Mouse (Mus musculus): ENCODE measurements around the gene Gm1979. TPM values are rescaled to one million over a fixed set of nuclear protein-coding genes. Genes with fewer than 3 reads are reported as not detected.

The Gm1979 gene
- not detected in 2 replicates for polyA plus RNA-seq (2012; ENCODE audit: low replicate concordance)

DNA sequence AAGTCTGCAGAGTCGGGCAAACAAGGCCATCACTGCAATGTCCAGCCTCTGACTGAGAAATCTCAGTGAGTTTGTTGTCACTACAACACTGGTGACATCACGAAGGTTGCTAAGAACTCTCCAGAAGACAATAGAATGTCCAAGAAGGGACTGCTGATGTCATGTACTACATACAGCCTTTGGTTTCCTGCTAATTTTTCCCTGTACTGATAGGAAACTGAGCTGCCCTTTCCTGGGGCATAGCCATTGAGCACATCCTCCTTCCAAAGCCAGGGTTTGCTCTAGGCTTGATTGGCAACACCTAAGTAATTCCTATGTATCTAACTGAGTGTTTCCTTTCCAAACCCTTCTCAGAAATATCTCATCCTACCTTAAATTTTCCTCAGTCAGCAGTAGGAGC is at the start of gene Gm1979:
Gm1979 (minus strand) TSS at position 101 of the 400 bp plus-strand sequence.

DNA sequence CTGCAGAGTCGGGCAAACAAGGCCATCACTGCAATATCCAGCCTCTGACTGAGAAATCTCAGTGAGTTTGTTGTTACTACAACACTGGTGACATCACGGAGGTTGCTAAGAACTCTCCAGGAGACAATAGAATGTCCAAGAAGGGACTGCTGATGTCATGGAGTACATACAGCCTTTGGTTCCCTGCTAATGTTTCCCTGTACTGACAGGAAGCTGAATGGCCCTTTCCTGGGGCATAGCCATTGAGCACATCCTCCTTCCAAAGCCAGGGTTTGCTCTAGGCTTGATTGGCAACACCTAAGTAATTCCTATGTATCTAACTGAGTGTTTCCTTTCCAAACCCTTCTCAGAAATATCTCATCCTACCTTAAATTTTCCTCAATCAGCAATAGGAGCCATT is 34.9 kb upstream of the Gm1979 start, which contains the start of gene Speer4a:
Speer4a (minus strand) TSS at position 101 of the 400 bp plus-strand sequence.

DNA sequence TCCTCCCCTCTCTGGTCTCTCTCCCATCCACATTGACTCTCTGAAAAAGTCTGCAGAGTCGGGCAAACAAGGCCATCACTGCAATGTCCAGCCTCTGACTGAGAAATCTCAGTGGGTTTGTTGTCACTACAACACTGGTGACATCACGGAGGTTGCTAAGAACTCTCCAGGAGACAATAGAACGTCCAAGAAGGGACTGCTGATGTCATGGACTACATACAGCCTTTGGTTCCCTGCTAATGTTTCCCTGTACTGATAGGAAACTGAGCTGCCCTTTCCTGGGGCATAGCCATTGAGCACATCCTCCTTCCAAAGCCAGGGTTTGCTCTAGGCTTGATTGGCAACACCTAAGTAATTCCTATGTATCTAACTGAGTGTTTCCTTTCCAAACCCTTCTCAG is 18.2 kb upstream of the Gm1979 start, which contains the start of gene Gm5862:
Gm5862 (minus strand) TSS at position 101 of the 400 bp plus-strand sequence.

DNA sequence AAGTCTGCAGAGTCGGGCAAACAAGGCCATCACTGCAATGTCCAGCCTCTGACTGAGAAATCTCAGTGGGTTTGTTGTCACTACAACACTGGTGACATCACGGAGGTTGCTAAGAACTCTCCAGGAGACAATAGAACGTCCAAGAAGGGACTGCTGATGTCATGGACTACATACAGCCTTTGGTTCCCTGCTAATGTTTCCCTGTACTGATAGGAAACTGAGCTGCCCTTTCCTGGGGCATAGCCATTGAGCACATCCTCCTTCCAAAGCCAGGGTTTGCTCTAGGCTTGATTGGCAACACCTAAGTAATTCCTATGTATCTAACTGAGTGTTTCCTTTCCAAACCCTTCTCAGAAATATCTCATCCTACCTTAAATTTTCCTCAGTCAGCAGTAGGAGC is 16.0 kb downstream of the Gm1979 start, which contains the start of gene Gm21698:
Gm21698 (minus strand) TSS at position 101 of the 400 bp plus-strand sequence.

DNA sequence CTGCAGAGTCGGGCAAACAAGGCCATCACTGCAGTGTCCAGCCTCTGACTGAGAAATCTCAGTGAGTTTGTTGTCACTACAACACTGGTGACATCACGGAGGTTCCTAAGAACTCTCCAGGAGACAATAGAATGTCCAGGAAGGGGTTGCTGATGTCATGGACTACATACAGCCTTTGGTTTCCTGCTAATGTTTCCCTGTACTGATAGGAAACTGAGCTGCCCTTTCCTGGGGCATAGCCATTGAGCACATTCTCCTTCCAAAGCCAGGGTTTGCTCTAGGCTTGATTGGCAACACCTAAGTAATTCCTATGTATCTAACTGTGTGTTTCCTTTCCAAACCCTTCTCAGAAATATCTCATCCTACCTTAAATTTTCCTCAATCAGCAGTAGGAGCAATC is 32.0 kb downstream of the Gm1979 start, which contains the start of gene Gm21680:
Gm21680 (minus strand) TSS at position 101 of the 400 bp plus-strand sequence.

DNA sequence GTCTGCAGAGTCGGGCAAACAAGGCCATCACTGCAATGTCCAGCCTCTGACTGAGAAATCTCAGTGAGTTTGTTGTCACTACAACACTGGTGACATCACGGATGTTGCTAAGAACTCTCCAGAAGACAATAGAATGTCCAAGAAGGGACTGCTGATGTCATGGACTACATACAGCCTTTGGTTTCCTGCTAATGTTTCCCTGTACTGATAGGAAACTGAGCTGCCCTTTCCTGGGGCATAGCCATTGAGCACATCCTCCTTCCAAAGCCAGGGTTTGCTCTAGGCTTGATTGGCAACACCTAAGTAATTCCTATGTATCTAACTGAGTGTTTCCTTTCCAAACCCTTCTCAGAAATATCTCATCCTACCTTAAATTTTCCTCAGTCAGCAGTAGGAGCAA is 50.3 kb downstream of the Gm1979 start, which contains the start of gene Gm21671:
Gm21671 (minus strand) TSS at position 101 of the 400 bp plus-strand sequence.

Other genes with a start within 250 kb of the Gm1979 start
- 0.69 and 0.75 TPM in 2 replicates for gene Actr3b, start 244.8 kb downstream of the Gm1979 start, polyA plus RNA-seq (2012; ENCODE audit: low replicate concordance)
- gene Gm21663, start 62.4 kb downstream of the Gm1979 start, polyA plus RNA-seq (2012; ENCODE audit: low replicate concordance), result not detected in 2 replicates
- gene Gm21671, start 50.4 kb downstream of the Gm1979 start, polyA plus RNA-seq (2012; ENCODE audit: low replicate concordance), result not detected in 2 replicates
- gene Gm21680, start 32.1 kb downstream of the Gm1979 start, polyA plus RNA-seq (2012; ENCODE audit: low replicate concordance), result not detected in 2 replicates
- 0.07 TPM in 1 of 2 replicates, not detected in the other for gene Gm21698, start 16.1 kb downstream of the Gm1979 start, polyA plus RNA-seq (2012; ENCODE audit: low replicate concordance)
- gene Gm5862, start 18.1 kb upstream of the Gm1979 start, polyA plus RNA-seq (2012; ENCODE audit: low replicate concordance), result 0.17 TPM in 1 of 2 replicates, not detected in the other
- gene Speer4a, start 34.8 kb upstream of the Gm1979 start, polyA plus RNA-seq (2012; ENCODE audit: low replicate concordance), result not detected in 2 replicates
- not detected in 2 replicates for gene Gm7347, start 53.8 kb upstream of the Gm1979 start, polyA plus RNA-seq (2012; ENCODE audit: low replicate concordance)
- gene Gm10471, start 84.5 kb upstream of the Gm1979 start, polyA plus RNA-seq (2012; ENCODE audit: low replicate concordance), result not detected in 2 replicates
- not detected in 2 replicates for gene 5031410I06Rik, start 100.6 kb upstream of the Gm1979 start, polyA plus RNA-seq (2012; ENCODE audit: low replicate concordance)
- not detected in 2 replicates for gene Gm10220, start 116.6 kb upstream of the Gm1979 start, polyA plus RNA-seq (2012; ENCODE audit: low replicate concordance)